Mouse (Mus musculus) liver, adult 2 months (tissue): ENCODE measurements around the gene Tnfaip6.
"Not testable (repeated sequence)": the region's sequence is repeated elsewhere in the genome, so short reads cannot be mapped to it uniquely, and the experiment has no call there.

Experiments used
- CTCF ChIP-seq: fragments of 200-500 bp; IDR thresholded peaks from 2 replicates; pipeline ENCODE4 v1.5.1; 2011; ENCODE audit warnings: low read depth, low read length, control low read depth
- POLR2A ChIP-seq: fragments of 200-500 bp; IDR thresholded peaks from 2 replicates; pipeline ENCODE4 v1.6.1; 2011; ENCODE audit warnings: low read length, control low read depth; ENCODE audit not compliant: insufficient read depth; ENCODE audit errors: extremely low read depth

DNA sequence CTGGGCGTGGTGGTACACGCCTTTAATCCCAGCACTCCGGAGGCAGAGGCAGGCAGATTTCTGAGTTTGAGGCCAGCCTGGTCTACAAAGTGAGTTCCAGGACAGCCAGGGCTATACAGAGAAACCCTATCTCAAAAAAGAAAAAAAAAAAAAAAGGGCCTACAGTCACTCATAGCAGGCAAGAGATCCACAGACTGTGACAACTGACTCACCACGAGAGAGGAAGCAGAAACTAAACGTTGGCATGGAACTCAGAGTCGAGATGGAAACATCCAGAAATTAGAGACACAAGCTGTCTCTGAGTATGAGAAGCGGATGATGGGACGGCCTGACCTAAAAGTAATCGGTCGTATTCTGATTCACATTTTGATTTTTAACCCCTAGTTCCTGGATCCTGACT, 35.5 kb upstream of the Tnfaip6 start:
- not testable (repeated sequence) for TF ChIP-seq CTCF, POLR2A
